Mouse (Mus musculus) forebrain, embryonic 10.5 days (tissue): Measurements from ENCODE around the gene Tmem150a. TPM values are rescaled to one million over a fixed set of nuclear protein-coding genes. Genes with fewer than 3 reads are reported as not detected.
A peak's percentile ranks its signal among the peaks of the same experiment; 100 is the strongest.

ENCODE experiments used
- DNase-seq: peaks from one replicate; pipeline ENCODE4 v3.0.0-alpha.2; 2017; ENCODE audit warnings: low spot score; ENCODE audit errors: extremely low spot score
- H3K27ac ChIP-seq: fragments of 300-500 bp; sonication (generic); 2 replicates; pipeline ENCODE4 v1.5.1; 2016; ENCODE audit warnings: mild to moderate bottlenecking
- H3K27me3 ChIP-seq: fragments of 300-500 bp; sonication (generic); 2 replicates; pipeline ENCODE4 v1.6.1; 2016; ENCODE audit warnings: mild to moderate bottlenecking; ENCODE audit not compliant: poor library complexity, severe bottlenecking
- H3K36me3 ChIP-seq: fragments of 300-500 bp; sonication (generic); replicated peaks from 2 replicates; pipeline ENCODE4 v1.6.1; 2016; ENCODE audit warnings: mild to moderate bottlenecking, moderate library complexity
- H3K4me1 ChIP-seq: fragments of 300-500 bp; sonication (generic); 2 replicates; pipeline ENCODE4 v1.6.1; 2016
- H3K4me3 ChIP-seq: fragments of 300-500 bp; sonication (generic); 2 replicates; pipeline ENCODE4 v1.5.1; 2016; ENCODE audit warnings: mild to moderate bottlenecking, moderate library complexity
- H3K9me3 ChIP-seq: fragments of 300-500 bp; sonication (generic); 2 replicates; pipeline ENCODE4 v1.6.1; 2016; ENCODE audit warnings: mild to moderate bottlenecking, moderate library complexity
- WGBS: fragments of 180-500 bp; shearing (Covaris S2); methylation state at CpG from one replicate; pipeline ENCODE4 v1.1.7; 2016; 5-methylcytosine and 5-hydroxymethylcytosine counted together
- polyA plus RNA-seq: library from polyadenylated mRNA; unstranded; fragments of >200 nt; fragmentation: Nextera tagmentation; extraction: Ambion mirVana; gene quantifications from 2 replicates; pipeline ENCODE4 v1.2.1, GENCODE M21; 2016

Tmem150a gene
- 5.6 and 5.8 TPM in 2 replicates for polyA plus RNA-seq

GRCm38 (mm10) chr6:72355066-72355911, at the start of gene Tmem150a:
Tmem150a (plus strand) TSS chr6:72355447.
- DNase-seq: peak; percentile 72
- H3K4me1 ChIP-seq: peaks cover 38% of the 10 kb centered on the region
- H3K27me3 ChIP-seq: peaks cover 9% of the 10 kb centered on the region; the same call in 1 of the 2 replicates
- peak within 1 kb of the TSS; percentile 64 for H3K4me3 ChIP-seq
- under 1% methylated on average over 71 of the region's 71 CpGs for WGBS
- peaks cover 50% of the 10 kb centered on the region for H3K36me3 ChIP-seq
- H3K27ac ChIP-seq: peak within 1 kb of the TSS; percentile 80
- no peaks in the 10 kb centered on the region for H3K9me3 ChIP-seq

GRCm38 (mm10) chr6:72312198-72312597, 43.0 kb upstream of the Tmem150a start:
- Histone ChIP-seq H3K36me3 (peaks cover 51% of the 10 kb centered on the region), H3K4me3 (no peak overlapping the region), H3K4me1 (no peaks in the 10 kb centered on the region), H3K27ac (no peak overlapping the region), H3K27me3 (no peaks in the 10 kb centered on the region), H3K9me3 (no peaks in the 10 kb centered on the region)
- no peak for DNase-seq
- WGBS: 96% methylated on average over 3 of the region's 3 CpGs

GRCm38 (mm10) chr6:72313124-72313867, 42.0 kb upstream of the Tmem150a start:
- no peak overlapping the region for H3K27ac ChIP-seq
- no peaks in the 10 kb centered on the region for H3K4me1 ChIP-seq
- no peak for DNase-seq
- H3K27me3 ChIP-seq: no peaks in the 10 kb centered on the region
- no peaks in the 10 kb centered on the region for H3K9me3 ChIP-seq
- H3K4me3 ChIP-seq: no peak overlapping the region
- WGBS: 90% methylated on average over 11 of the region's 11 CpGs
- H3K36me3 ChIP-seq: peaks cover 62% of the 10 kb centered on the region

- 84% methylated on average over 2 of the region's 2 CpGs for WGBS
- Histone ChIP-seq H3K27ac (no peak overlapping the region), H3K4me3 (no peak overlapping the region), H3K4me1 (no peaks in the 10 kb centered on the region), H3K36me3 (peaks cover 83% of the 10 kb centered on the region), H3K27me3 (no peaks in the 10 kb centered on the region), H3K9me3 (no peaks in the 10 kb centered on the region)
- DNase-seq: no peak
Observed at GRCm38 (mm10) chr6:72315384-72315783, 39.9 kb upstream of the Tmem150a start.

GRCm38 (mm10) chr6:72316044-72316443, 39.2 kb upstream of the Tmem150a start:
- H3K9me3 ChIP-seq: no peaks in the 10 kb centered on the region

GRCm38 (mm10) chr6:72318440-72318839, 36.8 kb upstream of the Tmem150a start:
- H3K4me1 ChIP-seq: no peaks in the 10 kb centered on the region
- no peaks in the 10 kb centered on the region for H3K27me3 ChIP-seq
- no peak overlapping the region for H3K4me3 ChIP-seq
- 81% methylated on average over 5 of the region's 5 CpGs for WGBS
- no peaks in the 10 kb centered on the region for H3K9me3 ChIP-seq
- no peak for DNase-seq
- peaks cover 97% of the 10 kb centered on the region for H3K36me3 ChIP-seq
- no peak overlapping the region for H3K27ac ChIP-seq

More at GRCm38 (mm10) chr6:72316044-72316443, 39.2 kb upstream of the Tmem150a start:
- DNase-seq: no peak
- H3K27ac ChIP-seq: no peak overlapping the region
- H3K27me3 ChIP-seq: no peaks in the 10 kb centered on the region
- no peak overlapping the region for H3K4me3 ChIP-seq
- 91% methylated on average over 1 of the region's 1 CpGs for whole genome bisulfite sequencing
- no peaks in the 10 kb centered on the region for H3K4me1 ChIP-seq
- H3K36me3 ChIP-seq: peaks cover 90% of the 10 kb centered on the region

GRCm38 (mm10) chr6:72319019-72319418, 36.2 kb upstream of the Tmem150a start:
- Histone ChIP-seq H3K27me3 (no peaks in the 10 kb centered on the region), H3K4me3 (no peak overlapping the region), H3K36me3 (peaks cover 97% of the 10 kb centered on the region), H3K27ac (no peak overlapping the region), H3K4me1 (no peaks in the 10 kb centered on the region), H3K9me3 (no peaks in the 10 kb centered on the region)
- 88% methylated on average over 11 of the region's 11 CpGs for WGBS
- no peak for DNase-seq

GRCm38 (mm10) chr6:72322936-72323335, 32.3 kb upstream of the Tmem150a start:
- Histone ChIP-seq H3K27ac (no peak overlapping the region), H3K4me3 (no peak overlapping the region), H3K27me3 (no peaks in the 10 kb centered on the region), H3K36me3 (peaks cover 99% of the 10 kb centered on the region), H3K9me3 (no peaks in the 10 kb centered on the region), H3K4me1 (no peaks in the 10 kb centered on the region)
- DNase-seq: no peak
- 94% methylated on average over 3 of the region's 3 CpGs for WGBS

GRCm38 (mm10) chr6:72323786-72324508, 31.3 kb upstream of the Tmem150a start:
- 92% methylated on average over 6 of the region's 6 CpGs for WGBS
- H3K27me3 ChIP-seq: no peaks in the 10 kb centered on the region
- H3K4me1 ChIP-seq: no peaks in the 10 kb centered on the region
- H3K36me3 ChIP-seq: peaks cover 99% of the 10 kb centered on the region
- no peak overlapping the region for H3K27ac ChIP-seq
- no peak overlapping the region for H3K4me3 ChIP-seq
- DNase-seq: no peak
- H3K9me3 ChIP-seq: no peaks in the 10 kb centered on the region

- WGBS: 77% methylated on average over 6 of the region's 6 CpGs
- no peak overlapping the region for H3K27ac ChIP-seq
- no peak for DNase-seq
- H3K9me3 ChIP-seq: no peaks in the 10 kb centered on the region
- H3K4me3 ChIP-seq: no peak overlapping the region
- no peaks in the 10 kb centered on the region for H3K4me1 ChIP-seq
- H3K27me3 ChIP-seq: no peaks in the 10 kb centered on the region
- H3K36me3 ChIP-seq: peaks cover 99% of the 10 kb centered on the region
Observed at GRCm38 (mm10) chr6:72326274-72326673, 29.0 kb upstream of the Tmem150a start.

- H3K4me1 ChIP-seq: no peaks in the 10 kb centered on the region
- WGBS: 94% methylated on average over 5 of the region's 5 CpGs
- H3K4me3 ChIP-seq: no peak overlapping the region
- no peaks in the 10 kb centered on the region for H3K9me3 ChIP-seq
- H3K36me3 ChIP-seq: peaks cover 99% of the 10 kb centered on the region
- H3K27ac ChIP-seq: no peak overlapping the region
- no peak for DNase-seq
- H3K27me3 ChIP-seq: no peaks in the 10 kb centered on the region
Observed at GRCm38 (mm10) chr6:72329019-72329418, 26.2 kb upstream of the Tmem150a start.

GRCm38 (mm10) chr6:72330133-72330532, 25.1 kb upstream of the Tmem150a start:
- no peaks in the 10 kb centered on the region for H3K9me3 ChIP-seq
- H3K36me3 ChIP-seq: peaks cover 99% of the 10 kb centered on the region
- no peaks in the 10 kb centered on the region for H3K4me1 ChIP-seq
- H3K27ac ChIP-seq: no peak overlapping the region
- DNase-seq: no peak
- no peak overlapping the region for H3K4me3 ChIP-seq
- H3K27me3 ChIP-seq: no peaks in the 10 kb centered on the region
- WGBS: 94% methylated on average over 4 of the region's 4 CpGs
